Mouse (Mus musculus): ENCODE measurements around the gene Htr6.

The Htr6 gene

GRCm38 (mm10) chr4:139075041-139075711, at the start of gene Htr6:
Gene Htr6, minus strand, starts transcription at chr4:139075570.
- no peak for DNase-seq (ENCODE audit: low spot score)

GRCm38 (mm10) chr4:139124940-139125339, 49.6 kb upstream of the Htr6 start:
- no peak for DNase-seq (ENCODE audit: low spot score)

- no peak for DNase-seq (ENCODE audit: low spot score)
Measured at GRCm38 (mm10) chr4:139122557-139122956, 47.2 kb upstream of the Htr6 start.

- DNase-seq (ENCODE audit: low spot score), result no peak
Measured at GRCm38 (mm10) chr4:139120998-139121397, 45.6 kb upstream of the Htr6 start.

- DNase-seq (ENCODE audit: low spot score), result no peak
Measured at GRCm38 (mm10) chr4:139120281-139120814, 45.0 kb upstream of the Htr6 start.

GRCm38 (mm10) chr4:139116356-139117063, 41.1 kb upstream of the Htr6 start:
- no peak for DNase-seq (ENCODE audit: low spot score)

- DNase-seq (ENCODE audit: low spot score), result no peak
Measured at GRCm38 (mm10) chr4:139115721-139116120, 40.4 kb upstream of the Htr6 start.

- DNase-seq (ENCODE audit: low spot score), result no peak
Measured at GRCm38 (mm10) chr4:139112482-139112881, 37.1 kb upstream of the Htr6 start.

GRCm38 (mm10) chr4:139111421-139111820, 36.1 kb upstream of the Htr6 start:
- DNase-seq (ENCODE audit: low spot score), result no peak

GRCm38 (mm10) chr4:139110858-139111257, 35.5 kb upstream of the Htr6 start:
- no peak for DNase-seq (ENCODE audit: low spot score)

GRCm38 (mm10) chr4:139105453-139105852, 30.1 kb upstream of the Htr6 start:
- DNase-seq (ENCODE audit: low spot score), result no peak

GRCm38 (mm10) chr4:139101546-139101945, 26.2 kb upstream of the Htr6 start:
- no peak for DNase-seq (ENCODE audit: low spot score)

GRCm38 (mm10) chr4:139100326-139100725, 25.0 kb upstream of the Htr6 start:
- no peak for DNase-seq (ENCODE audit: low spot score)

- no peak for DNase-seq (ENCODE audit: low spot score)
Measured at GRCm38 (mm10) chr4:139096201-139096600, 20.8 kb upstream of the Htr6 start.

GRCm38 (mm10) chr4:139095406-139095805, 20.0 kb upstream of the Htr6 start:
- no peak for DNase-seq (ENCODE audit: low spot score)

- DNase-seq (ENCODE audit: low spot score), result no peak
Measured at GRCm38 (mm10) chr4:139093196-139093530, 17.8 kb upstream of the Htr6 start.

GRCm38 (mm10) chr4:139092356-139093195, 17.2 kb upstream of the Htr6 start, which contains the start of gene Nbl1:
Gene Nbl1, minus strand, starts transcription at chr4:139092993.
- DNase-seq (ENCODE audit: low spot score), result no peak

GRCm38 (mm10) chr4:139091478-139092355, 16.3 kb upstream of the Htr6 start:
- DNase-seq (ENCODE audit: low spot score), result no peak

- no peak for DNase-seq (ENCODE audit: low spot score)
Measured at GRCm38 (mm10) chr4:139091066-139091465, 15.7 kb upstream of the Htr6 start.

GRCm38 (mm10) chr4:139090303-139090940, 15.1 kb upstream of the Htr6 start:
- no peak for DNase-seq (ENCODE audit: low spot score)
